Mouse (Mus musculus) embryonic facial prominence, embryonic 12.5 days (tissue): ENCODE measurements at regions not wholly inside any gene's neighbourhood (a gene's known extent, or its start where the extent isn't known, plus 50 kb on each side); places are given as distances from the start of the nearest gene placed in this dataset.

Source experiments
- ATAC-seq: fragments of 200-750 bp; cut with Nextera tagmentation; 2 replicates; pipeline ENCODE4 v1.8.0; 2017; ENCODE audit not compliant: insufficient number of reproducible peaks, insufficient read depth, low FRiP score, low TSS enrichment
- H3K27ac ChIP-seq: fragments of 300-500 bp; sonication (generic); 2 replicates; pipeline ENCODE4 v1.5.1; 2016; ENCODE audit warnings: mild to moderate bottlenecking
- H3K27me3 ChIP-seq: fragments of 300-500 bp; sonication (generic); 2 replicates; pipeline ENCODE4 v1.6.1; 2016; ENCODE audit warnings: mild to moderate bottlenecking, moderate library complexity
- H3K36me3 ChIP-seq: fragments of 300-500 bp; sonication (generic); 2 replicates; pipeline ENCODE4 v1.6.1; 2016; ENCODE audit warnings: mild to moderate bottlenecking
- H3K4me1 ChIP-seq: fragments of 300-500 bp; sonication (generic); 2 replicates; pipeline ENCODE4 v1.6.1; 2016
- H3K4me2 ChIP-seq: fragments of 300-500 bp; sonication (generic); replicated peaks from 2 replicates; pipeline ENCODE4 v1.6.1; 2016; ENCODE audit warnings: mild to moderate bottlenecking, moderate library complexity
- H3K4me3 ChIP-seq: fragments of 300-500 bp; sonication (generic); 2 replicates; pipeline ENCODE4 v1.5.1; 2016; ENCODE audit warnings: mild to moderate bottlenecking
- H3K9ac ChIP-seq: fragments of 300-500 bp; sonication (generic); 2 replicates; pipeline ENCODE4 v1.6.1; 2016; ENCODE audit warnings: mild to moderate bottlenecking, moderate library complexity
- H3K9me3 ChIP-seq: fragments of 300-500 bp; sonication (generic); 2 replicates; pipeline ENCODE4 v1.6.1; 2016; ENCODE audit warnings: mild to moderate bottlenecking, moderate library complexity
- WGBS: fragments of 180-500 bp; shearing (Covaris S2); methylation state at CpG from one replicate; pipeline ENCODE4 v1.1.7; 2016; 5-methylcytosine and 5-hydroxymethylcytosine counted together

DNA sequence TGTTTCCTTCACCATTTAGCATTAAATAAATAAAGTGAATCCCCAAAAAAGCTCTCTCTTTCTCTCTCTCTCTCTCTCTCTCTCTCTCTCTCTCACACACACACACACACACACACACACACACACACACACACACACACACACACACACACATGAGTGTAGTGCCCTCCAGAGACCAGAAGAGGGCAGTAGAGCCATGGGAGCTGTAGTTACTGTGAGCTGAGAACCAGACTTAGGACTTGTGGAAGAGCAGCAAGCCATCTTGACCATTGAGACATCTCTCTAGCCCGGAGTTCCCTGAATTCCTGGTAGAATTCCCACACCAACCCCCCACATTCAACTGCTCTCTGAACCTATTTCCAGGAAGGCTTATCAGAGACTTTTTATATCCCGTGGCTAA lies 190.3 kb downstream of the Rplp1 start:
- ATAC-seq, result no peak
- H3K27me3 ChIP-seq, result no peaks in the 10 kb centered on the region
- H3K27ac ChIP-seq, result no peak overlapping the region
- H3K4me3 ChIP-seq, result no peak overlapping the region
- no peaks in the 10 kb centered on the region for H3K9me3 ChIP-seq
- H3K36me3 ChIP-seq, result no peaks in the 10 kb centered on the region
- no peak overlapping the region for H3K4me2 ChIP-seq
- no peak overlapping the region for H3K9ac ChIP-seq
- 92% methylated on average over 2 of the region's 2 CpGs for WGBS
- peaks cover 15% of the 10 kb centered on the region for H3K4me1 ChIP-seq

DNA sequence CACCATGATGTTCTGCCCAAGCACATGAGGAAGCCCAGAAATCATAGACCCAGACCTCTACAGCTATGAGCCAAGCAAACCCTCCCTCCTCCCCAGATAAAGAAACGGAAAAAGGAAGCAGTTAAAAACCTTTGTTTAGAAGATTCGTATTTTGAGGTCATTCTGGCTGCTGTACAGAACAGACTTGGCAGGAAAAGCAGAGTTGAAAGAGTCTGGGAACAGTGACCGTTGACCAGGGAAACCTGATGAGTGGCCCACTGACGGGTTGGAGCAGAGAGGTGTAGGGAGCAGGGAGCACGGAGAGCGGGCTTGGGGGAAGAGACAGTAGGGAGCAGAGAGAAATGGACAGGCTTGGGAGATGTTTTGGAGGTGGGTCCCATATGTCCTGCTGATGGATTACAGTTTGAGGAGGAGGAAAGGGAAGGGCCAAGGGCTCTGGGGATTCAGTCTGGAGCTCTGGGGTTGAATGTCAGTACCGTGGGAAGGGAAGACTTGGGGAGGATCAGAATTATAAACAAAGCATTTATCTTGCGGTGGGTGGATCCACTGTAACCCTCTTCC lies 191.2 kb downstream of the Rplp1 start:
- Histone ChIP-seq H3K4me2 (no peak overlapping the region), H3K36me3 (no peaks in the 10 kb centered on the region), H3K9me3 (no peaks in the 10 kb centered on the region), H3K4me1 (peaks cover 15% of the 10 kb centered on the region), H3K27me3 (no peaks in the 10 kb centered on the region), H3K4me3 (no peak overlapping the region), H3K27ac (no peak overlapping the region), H3K9ac (no peak overlapping the region)
- no peak for ATAC-seq
- 84% methylated on average over 8 of the region's 8 CpGs for WGBS

DNA sequence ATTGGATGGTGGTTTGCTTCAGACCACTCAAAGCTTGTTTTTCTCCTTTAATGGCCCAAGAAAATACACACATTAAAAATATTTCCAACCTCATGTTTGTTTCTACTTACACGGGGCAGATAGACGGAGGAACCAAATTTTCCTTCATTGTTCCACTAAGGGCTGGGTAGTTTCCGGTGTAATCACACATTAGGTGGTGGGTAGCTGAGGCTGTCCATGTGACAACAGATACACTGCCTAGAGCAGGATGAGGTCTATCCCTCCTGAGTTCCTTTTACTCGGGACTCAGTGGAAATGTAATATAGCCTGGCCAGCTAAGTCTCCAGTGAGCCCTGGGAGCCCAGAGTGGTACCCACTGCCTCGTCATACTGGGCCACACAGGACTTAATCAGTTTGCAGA lies 192.5 kb downstream of the Rplp1 start:
- H3K9ac ChIP-seq, result no peak overlapping the region
- WGBS, result 86% methylated on average over 5 of the region's 5 CpGs
- no peak for ATAC-seq
- no peaks in the 10 kb centered on the region for H3K9me3 ChIP-seq
- H3K27me3 ChIP-seq, result no peaks in the 10 kb centered on the region
- H3K36me3 ChIP-seq, result no peaks in the 10 kb centered on the region
- H3K4me1 ChIP-seq, result peaks cover 15% of the 10 kb centered on the region
- no peak overlapping the region for H3K27ac ChIP-seq
- H3K4me3 ChIP-seq, result no peak overlapping the region
- no peak overlapping the region for H3K4me2 ChIP-seq

DNA sequence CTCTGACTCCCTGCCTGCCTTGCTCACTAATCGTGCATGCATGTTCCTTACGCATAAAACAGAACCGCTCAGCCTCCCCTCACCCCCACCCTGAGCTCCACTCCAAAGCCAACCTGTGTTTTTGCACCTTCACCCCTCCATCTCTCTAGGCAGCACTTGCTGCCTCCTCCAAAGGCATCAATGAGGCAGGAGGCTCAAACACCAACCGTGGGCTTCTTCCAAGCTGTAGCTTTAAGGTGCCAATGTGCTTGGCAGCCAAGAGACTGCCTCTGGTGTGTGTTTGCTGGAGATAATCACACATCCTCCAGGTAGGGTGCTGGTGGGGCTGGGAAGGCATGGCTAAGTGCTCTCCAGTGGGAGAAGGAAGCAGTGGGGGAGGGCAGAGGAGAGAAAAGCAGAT lies 193.3 kb downstream of the Rplp1 start:
- Histone ChIP-seq H3K4me2 (no peak overlapping the region), H3K9me3 (no peaks in the 10 kb centered on the region), H3K4me1 (peaks cover 15% of the 10 kb centered on the region), H3K27me3 (no peaks in the 10 kb centered on the region), H3K36me3 (no peaks in the 10 kb centered on the region), H3K9ac (no peak overlapping the region), H3K4me3 (no peak overlapping the region), H3K27ac (no peak overlapping the region; the same call in 1 of the 2 replicates)
- 44% methylated on average over 4 of the region's 4 CpGs for WGBS
- ATAC-seq, result no peak

DNA sequence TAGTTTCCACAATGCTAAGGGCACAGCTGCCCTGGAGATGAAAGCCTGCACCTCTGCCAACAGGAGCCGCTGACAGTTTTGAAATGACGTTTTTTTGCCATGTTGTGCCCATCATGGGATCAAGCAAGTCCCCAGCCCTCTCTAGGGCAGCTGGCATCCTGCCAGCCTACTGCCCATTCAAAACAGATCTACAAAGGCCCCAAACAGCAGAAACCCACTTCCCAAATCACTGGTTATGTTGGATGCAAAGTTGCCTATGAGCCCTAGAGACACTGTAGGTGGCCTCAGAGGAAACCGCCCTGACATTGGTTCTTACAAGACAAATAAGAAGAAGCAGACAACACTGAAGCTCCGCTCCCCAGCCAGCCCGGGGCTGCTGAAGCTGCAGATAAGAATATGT lies 194.1 kb downstream of the Rplp1 start:
- Histone ChIP-seq H3K27ac (no peak overlapping the region), H3K9me3 (no peaks in the 10 kb centered on the region), H3K4me2 (no peak overlapping the region), H3K4me3 (no peak overlapping the region), H3K27me3 (no peaks in the 10 kb centered on the region), H3K36me3 (no peaks in the 10 kb centered on the region), H3K4me1 (peaks cover 15% of the 10 kb centered on the region), H3K9ac (no peak overlapping the region)
- 58% methylated on average over 5 of the region's 5 CpGs for WGBS
- no peak for ATAC-seq

DNA sequence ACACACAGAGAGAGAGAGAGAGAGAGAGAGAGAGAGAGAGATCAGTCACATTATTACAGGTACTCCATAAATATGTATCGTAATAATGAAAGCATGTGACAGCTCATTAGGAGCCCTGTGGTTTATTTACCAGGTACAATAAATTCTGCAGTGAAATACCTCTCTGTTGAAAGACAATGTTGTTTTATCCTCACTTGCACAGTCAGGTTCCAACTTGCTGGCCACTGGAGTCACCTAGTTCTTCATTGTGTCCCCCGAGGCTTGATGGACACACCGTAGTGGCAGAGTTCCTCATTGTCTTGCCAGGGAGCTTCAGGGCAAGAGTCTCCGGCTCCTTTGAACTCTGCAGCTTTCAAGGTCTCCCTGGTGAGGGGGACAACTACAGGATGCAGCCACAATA lies 197.6 kb downstream of the Rplp1 start:
- H3K27ac ChIP-seq, result no peak overlapping the region
- peaks cover 36% of the 10 kb centered on the region for H3K4me1 ChIP-seq
- 72% methylated on average over 4 of the region's 4 CpGs for WGBS
- no peak overlapping the region for H3K9ac ChIP-seq
- no peak overlapping the region for H3K4me3 ChIP-seq
- H3K27me3 ChIP-seq, result no peaks in the 10 kb centered on the region
- no peaks in the 10 kb centered on the region for H3K9me3 ChIP-seq
- H3K4me2 ChIP-seq, result no peak overlapping the region
- no peak for ATAC-seq
- no peaks in the 10 kb centered on the region for H3K36me3 ChIP-seq

DNA sequence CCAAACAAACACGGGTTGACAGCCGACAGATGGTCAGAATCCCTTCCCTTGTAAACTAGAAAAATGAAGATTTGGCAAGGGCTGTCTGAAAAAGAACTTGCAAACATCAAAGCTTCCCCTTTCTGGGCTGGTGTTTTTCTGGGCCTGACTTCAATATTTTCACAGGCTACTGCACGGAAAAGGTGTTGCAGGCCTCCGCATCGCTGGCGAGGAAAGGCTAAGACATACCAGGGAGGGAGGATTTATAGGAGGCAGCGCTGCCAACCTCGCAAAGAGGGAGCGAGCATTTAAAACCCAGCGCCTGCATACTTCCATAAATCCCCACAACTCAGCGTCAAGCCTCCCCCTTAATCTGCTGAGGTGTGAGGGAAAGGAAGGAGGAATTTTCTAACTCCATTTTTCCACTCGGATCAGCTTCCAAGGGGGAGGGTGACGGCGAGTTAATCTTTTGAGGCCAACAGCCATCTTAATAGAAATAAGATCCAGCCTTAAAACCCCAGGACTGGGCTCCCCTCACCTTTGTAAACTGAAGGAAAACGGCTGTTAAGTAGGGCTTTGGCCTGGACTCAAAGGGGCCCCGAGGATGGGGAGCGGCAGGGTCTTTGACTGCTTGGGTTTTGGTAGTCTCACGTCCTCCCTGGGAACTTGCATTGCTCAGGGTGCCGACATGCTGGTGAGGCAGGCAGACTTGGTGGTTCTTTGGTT lies 199.9 kb downstream of the Rplp1 start:
- no peak overlapping the region for H3K27ac ChIP-seq
- H3K27me3 ChIP-seq, result no peaks in the 10 kb centered on the region
- 28% methylated on average over 19 of the region's 19 CpGs for WGBS
- H3K9me3 ChIP-seq, result no peaks in the 10 kb centered on the region
- peaks cover 30% of the 10 kb centered on the region for H3K4me1 ChIP-seq
- no peak overlapping the region for H3K4me3 ChIP-seq
- no peak overlapping the region for H3K4me2 ChIP-seq
- H3K36me3 ChIP-seq, result no peaks in the 10 kb centered on the region
- no peak overlapping the region for H3K9ac ChIP-seq
- no peak for ATAC-seq

DNA sequence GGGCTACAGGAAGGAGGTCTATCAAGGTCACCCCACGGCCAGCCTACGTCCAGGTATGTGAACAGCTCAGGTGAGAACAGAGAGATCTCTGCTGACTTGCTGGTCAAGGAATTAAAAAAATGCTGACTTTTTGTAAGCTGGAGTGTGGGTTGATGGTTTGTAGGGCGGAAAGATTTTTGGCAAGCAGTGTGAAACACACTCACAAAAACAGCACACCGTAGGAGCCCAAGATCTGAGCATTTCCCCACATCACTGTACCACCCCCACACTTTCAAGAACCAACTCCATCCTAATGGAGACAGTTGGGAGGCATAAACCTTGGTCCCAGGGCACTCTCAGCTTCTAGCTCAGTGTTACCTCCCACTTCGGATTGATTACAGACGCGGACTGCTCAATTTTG lies 200.5 kb downstream of the Rplp1 start:
- Histone ChIP-seq H3K4me1 (peaks cover 30% of the 10 kb centered on the region), H3K27me3 (no peaks in the 10 kb centered on the region), H3K9me3 (no peaks in the 10 kb centered on the region), H3K4me3 (no peak overlapping the region), H3K9ac (no peak overlapping the region), H3K36me3 (no peaks in the 10 kb centered on the region), H3K4me2 (no peak overlapping the region), H3K27ac (no peak overlapping the region)
- WGBS, result 74% methylated on average over 7 of the region's 7 CpGs
- ATAC-seq, result no peak

DNA sequence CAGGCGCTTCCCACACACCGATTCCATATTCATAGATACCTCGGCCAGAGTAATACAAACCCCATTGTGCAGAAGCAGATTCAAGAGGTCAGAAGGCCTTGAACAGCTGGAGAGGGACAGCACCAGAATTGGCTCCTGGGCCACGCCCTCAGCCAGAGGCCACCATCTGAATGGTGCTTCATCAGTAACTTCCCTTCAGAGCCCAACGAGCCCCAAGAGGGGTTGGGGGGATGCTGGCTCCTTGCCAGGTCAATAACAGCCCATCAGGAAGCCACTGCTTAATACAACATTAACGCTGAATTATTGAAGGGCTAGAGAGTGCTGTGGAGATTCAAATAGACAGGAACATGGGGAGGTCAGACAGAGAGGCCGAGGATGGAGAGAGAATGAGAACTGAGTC lies 203.0 kb downstream of the Rplp1 start:
- Histone ChIP-seq H3K4me1 (peaks cover 34% of the 10 kb centered on the region), H3K9ac (no peak overlapping the region), H3K27ac (no peak overlapping the region), H3K4me2 (no peak overlapping the region), H3K4me3 (no peak overlapping the region), H3K27me3 (no peaks in the 10 kb centered on the region), H3K36me3 (no peaks in the 10 kb centered on the region), H3K9me3 (no peaks in the 10 kb centered on the region)
- WGBS, result 33% methylated on average over 7 of the region's 7 CpGs
- no peak for ATAC-seq

DNA sequence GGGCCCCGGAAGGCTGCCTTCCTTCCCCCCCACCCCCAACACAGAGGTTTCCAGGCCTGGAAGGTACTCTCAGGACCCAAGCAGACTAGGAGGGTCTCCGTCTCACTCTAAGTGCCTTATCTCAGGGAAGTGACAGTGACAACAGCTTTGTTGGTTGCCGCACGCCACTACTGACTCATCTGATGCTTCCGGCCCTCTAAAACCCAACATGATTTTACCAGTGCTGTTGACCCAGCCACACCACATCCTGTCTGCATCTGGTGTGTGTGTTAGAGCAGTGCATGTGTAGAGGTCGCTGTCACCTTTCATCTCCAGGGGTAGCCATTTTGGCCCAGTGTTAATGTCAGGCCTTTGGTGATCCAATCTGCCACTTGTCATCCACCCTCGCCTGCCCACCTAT lies 206.5 kb downstream of the Rplp1 start:
- no peaks in the 10 kb centered on the region for H3K36me3 ChIP-seq
- WGBS, result 76% methylated on average over 7 of the region's 7 CpGs
- no peak overlapping the region for H3K9ac ChIP-seq
- H3K4me3 ChIP-seq, result no peak overlapping the region
- H3K4me1 ChIP-seq, result peaks cover 26% of the 10 kb centered on the region
- no peak overlapping the region for H3K4me2 ChIP-seq
- no peaks in the 10 kb centered on the region for H3K9me3 ChIP-seq
- H3K27me3 ChIP-seq, result no peaks in the 10 kb centered on the region
- ATAC-seq, result no peak
- H3K27ac ChIP-seq, result no peak overlapping the region

DNA sequence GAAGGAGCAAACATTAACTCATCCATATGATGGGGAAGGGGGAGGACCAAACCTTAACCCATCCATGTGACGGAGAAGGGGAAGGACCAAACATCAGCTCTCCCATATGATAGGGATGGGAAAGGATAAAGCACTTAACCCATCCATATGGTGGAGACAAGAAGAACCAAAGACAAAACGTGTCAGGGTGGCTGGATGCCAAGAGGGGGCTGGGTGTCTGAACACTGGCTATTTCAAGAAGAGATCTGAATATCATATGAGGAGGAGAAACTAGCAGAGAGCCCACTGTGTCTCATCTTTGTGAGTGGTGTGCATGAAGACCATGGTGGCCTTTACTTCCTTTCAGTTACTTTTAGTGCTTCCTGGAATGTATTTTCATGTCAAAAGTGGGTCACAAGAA lies 207.0 kb downstream of the Rplp1 start:
- Histone ChIP-seq H3K4me2 (no peak overlapping the region), H3K4me3 (no peak overlapping the region), H3K9ac (no peak overlapping the region), H3K27ac (no peak overlapping the region), H3K9me3 (no peaks in the 10 kb centered on the region), H3K4me1 (peaks cover 32% of the 10 kb centered on the region), H3K36me3 (no peaks in the 10 kb centered on the region), H3K27me3 (0 out of 2 replicates have a peak, but pooled peaks cover 2% of the 10 kb centered on the region)
- no peak for ATAC-seq
- WGBS, result 76% methylated on average over 2 of the region's 2 CpGs

DNA sequence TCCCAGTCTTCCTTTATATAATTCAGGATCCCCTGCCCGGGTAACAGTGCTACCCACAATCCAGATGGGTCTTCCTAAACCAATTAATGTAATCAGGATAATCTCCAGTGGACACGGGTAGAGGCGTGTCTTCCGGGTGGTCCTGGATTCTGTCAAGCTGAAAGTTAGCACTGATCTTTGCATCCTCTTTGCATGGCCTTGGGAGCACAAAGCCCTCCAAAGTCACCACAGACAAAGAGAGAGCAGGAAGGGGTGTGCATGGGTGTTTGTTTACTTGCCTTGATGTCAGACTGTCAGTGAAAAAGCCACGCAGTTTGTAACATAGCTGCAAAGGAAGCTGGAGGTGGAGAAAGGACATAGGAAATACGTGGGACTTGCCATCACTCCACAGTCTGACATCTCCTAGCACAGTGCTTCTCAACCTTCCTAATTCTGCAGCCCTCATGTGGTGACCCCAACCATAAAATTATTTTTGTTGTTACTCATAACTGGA lies 208.0 kb downstream of the Rplp1 start:
- Histone ChIP-seq H3K4me1 (peaks cover 27% of the 10 kb centered on the region), H3K9me3 (no peaks in the 10 kb centered on the region), H3K27ac (no peak overlapping the region), H3K9ac (no peak overlapping the region), H3K36me3 (no peaks in the 10 kb centered on the region), H3K4me3 (no peak overlapping the region), H3K4me2 (no peak overlapping the region), H3K27me3 (0 out of 2 replicates have a peak, but pooled peaks cover 2% of the 10 kb centered on the region)
- 75% methylated on average over 6 of the region's 6 CpGs for WGBS
- ATAC-seq, result no peak
